Mouse (Mus musculus) liver, adult 2 months (tissue): ENCODE measurements around the gene Gng2.

Experiments used
- CTCF ChIP-seq: fragments of 200-500 bp; IDR thresholded peaks from 2 replicates; pipeline ENCODE4 v1.5.1; 2011; ENCODE audit warnings: low read depth, low read length, control low read depth
- POLR2A ChIP-seq: fragments of 200-500 bp; IDR thresholded peaks from 2 replicates; pipeline ENCODE4 v1.6.1; 2011; ENCODE audit warnings: low read length, control low read depth; ENCODE audit not compliant: insufficient read depth; ENCODE audit errors: extremely low read depth

GRCm38 (mm10) chr14:19927879-19928278, 49.5 kb downstream of the Gng2 start:
- TF ChIP-seq CTCF (no peak), POLR2A (no peak)
